Mouse (Mus musculus): ENCODE measurements at regions not wholly inside any gene's neighbourhood (a gene's known extent, or its start where the extent isn't known, plus 50 kb on each side); places are given as distances from the start of the nearest gene placed in this dataset.

GRCm38 (mm10) chr16:25618898-25619297 lies 64.7 kb upstream of the Trp63 start:
- no peak for TF ChIP-seq CTCF (IDR thresholded peaks at IDR 0.05 in 2 of 3, conservative IDR thresholded peaks at IDR 0.05 in 1 of 3; ENCODE audit: control insufficient read depth in 1 of 3, insufficient read depth in 1 of 3, low read depth in 2 of 3, low read length in 3 of 3, poor library complexity in 1 of 3, severe bottlenecking in 1 of 3)
- TF ChIP-seq TBP (IDR thresholded peaks at IDR 0.05; ENCODE audit: low read depth, low read length) = no peak
- no peak for TF ChIP-seq TAL1 (IDR thresholded peaks at IDR 0.05; ENCODE audit: low read length)
- no peak for TF ChIP-seq KAT2A (conservative IDR thresholded peaks at IDR 0.05; ENCODE audit: low read depth, low read length)
- TF ChIP-seq E2F4 (IDR thresholded peaks at IDR 0.05; ENCODE audit: borderline replicate concordance, low read depth, low read length) = no peak

All from MEL (cell line).